Mouse (Mus musculus): ENCODE data around the gene Cir1. TPM values are rescaled to one million over a fixed set of nuclear protein-coding genes. Genes with fewer than 3 reads are reported as not detected.

Gene Cir1
- total RNA-seq, 1 experiment from 2014 or later, result 41.3 TPM

- no peak for ATAC-seq (ENCODE audit: extremely low read depth, insufficient number of reproducible peaks, low FRiP score, poor library complexity, severe bottlenecking)
Measured at GRCm38 (mm10) chr2:73275261-73276040, 37.0 kb downstream of the Cir1 start.

GRCm38 (mm10) chr2:73274119-73274920 lies 38.2 kb downstream of the Cir1 start:
- ATAC-seq (ENCODE audit: extremely low read depth, insufficient number of reproducible peaks, low FRiP score, poor library complexity, severe bottlenecking), result no peak

- ATAC-seq (ENCODE audit: extremely low read depth, insufficient number of reproducible peaks, low FRiP score, poor library complexity, severe bottlenecking), result no peak
Measured at GRCm38 (mm10) chr2:73273249-73274118, 39.0 kb downstream of the Cir1 start.

GRCm38 (mm10) chr2:73272351-73273248 lies 39.9 kb downstream of the Cir1 start:
- ATAC-seq (ENCODE audit: extremely low read depth, insufficient number of reproducible peaks, low FRiP score, poor library complexity, severe bottlenecking), result no peak

GRCm38 (mm10) chr2:73271459-73272161 lies 40.9 kb downstream of the Cir1 start, which contains the start of gene Sp9:
Gene Sp9, plus strand, starts transcription at chr2:73271925.
- ATAC-seq (ENCODE audit: extremely low read depth, insufficient number of reproducible peaks, low FRiP score, poor library complexity, severe bottlenecking), result no peak

GRCm38 (mm10) chr2:73270593-73271458 lies 41.7 kb downstream of the Cir1 start:
- no peak for ATAC-seq (ENCODE audit: extremely low read depth, insufficient number of reproducible peaks, low FRiP score, poor library complexity, severe bottlenecking)

- ATAC-seq (ENCODE audit: extremely low read depth, insufficient number of reproducible peaks, low FRiP score, poor library complexity, severe bottlenecking), result no peak
Measured at GRCm38 (mm10) chr2:73270071-73270592, 42.4 kb downstream of the Cir1 start.

- ATAC-seq (ENCODE audit: extremely low read depth, insufficient number of reproducible peaks, low FRiP score, poor library complexity, severe bottlenecking), result no peak
Measured at GRCm38 (mm10) chr2:73269666-73270065, 42.8 kb downstream of the Cir1 start.

- ATAC-seq (ENCODE audit: extremely low read depth, insufficient number of reproducible peaks, low FRiP score, poor library complexity, severe bottlenecking), result no peak
Measured at GRCm38 (mm10) chr2:73268836-73269395, 43.6 kb downstream of the Cir1 start.

- ATAC-seq (ENCODE audit: extremely low read depth, insufficient number of reproducible peaks, low FRiP score, poor library complexity, severe bottlenecking), result no peak
Measured at GRCm38 (mm10) chr2:73268281-73268680, 44.2 kb downstream of the Cir1 start.

- no peak for ATAC-seq (ENCODE audit: extremely low read depth, insufficient number of reproducible peaks, low FRiP score, poor library complexity, severe bottlenecking)
Measured at GRCm38 (mm10) chr2:73267818-73268217, 44.7 kb downstream of the Cir1 start.

GRCm38 (mm10) chr2:73267231-73267630 lies 45.3 kb downstream of the Cir1 start:
- ATAC-seq (ENCODE audit: extremely low read depth, insufficient number of reproducible peaks, low FRiP score, poor library complexity, severe bottlenecking), result no peak

- no peak for ATAC-seq (ENCODE audit: extremely low read depth, insufficient number of reproducible peaks, low FRiP score, poor library complexity, severe bottlenecking)
Measured at GRCm38 (mm10) chr2:73266623-73267022, 45.9 kb downstream of the Cir1 start.

- no peak for ATAC-seq (ENCODE audit: extremely low read depth, insufficient number of reproducible peaks, low FRiP score, poor library complexity, severe bottlenecking)
Measured at GRCm38 (mm10) chr2:73266011-73266410, 46.5 kb downstream of the Cir1 start.

- ATAC-seq (ENCODE audit: extremely low read depth, insufficient number of reproducible peaks, low FRiP score, poor library complexity, severe bottlenecking), result no peak
Measured at GRCm38 (mm10) chr2:73264611-73265195, 47.8 kb downstream of the Cir1 start.

Data from neutrophil, adult 5-6 weeks (primary cell).